Mouse (Mus musculus) neural tube, embryonic 12.5 days (tissue): ENCODE data around the gene Mfsd12. TPM values are rescaled to one million over a fixed set of nuclear protein-coding genes. Genes with fewer than 3 reads are reported as not detected.

Experiments
- ATAC-seq: fragments of 200-750 bp; cut with Nextera tagmentation; 2 replicates; pipeline ENCODE4 v1.8.0; 2017; ENCODE audit warnings: low read depth, mild to moderate bottlenecking, moderate TSS enrichment, moderate library complexity; ENCODE audit not compliant: low FRiP score
- H3K27ac ChIP-seq: fragments of 300-500 bp; sonication (generic); 2 replicates; pipeline ENCODE4 v1.5.1; 2016
- H3K27me3 ChIP-seq: fragments of 300-500 bp; sonication (generic); replicated peaks from 2 replicates; pipeline ENCODE4 v1.6.1; 2016; ENCODE audit warnings: mild to moderate bottlenecking
- H3K36me3 ChIP-seq: fragments of 300-500 bp; sonication (generic); 2 replicates; pipeline ENCODE4 v1.6.1; 2016; ENCODE audit warnings: mild to moderate bottlenecking
- H3K4me1 ChIP-seq: fragments of 300-500 bp; sonication (generic); 2 replicates; pipeline ENCODE4 v1.6.1; 2016
- H3K4me2 ChIP-seq: fragments of 300-500 bp; sonication (generic); replicated peaks from 2 replicates; pipeline ENCODE4 v1.6.1; 2016; ENCODE audit warnings: mild to moderate bottlenecking
- H3K4me3 ChIP-seq: fragments of 300-500 bp; sonication (generic); 2 replicates; pipeline ENCODE4 v1.5.1; 2016
- H3K9ac ChIP-seq: fragments of 300-500 bp; sonication (generic); 2 replicates; pipeline ENCODE4 v1.6.1; 2016; ENCODE audit warnings: mild to moderate bottlenecking
- H3K9me3 ChIP-seq: fragments of 300-500 bp; sonication (generic); 2 replicates; pipeline ENCODE4 v1.6.1; 2016; ENCODE audit warnings: mild to moderate bottlenecking
- WGBS: fragments of 180-500 bp; shearing (Covaris S2); methylation state at CpG from one replicate; pipeline ENCODE4 v1.1.7; 2016; 5-methylcytosine and 5-hydroxymethylcytosine counted together
- polyA plus RNA-seq: library from polyadenylated mRNA; unstranded; fragments of >200 nt; fragmentation: Nextera tagmentation; extraction: Ambion mirVana; gene quantifications from 2 replicates; pipeline ENCODE4 v1.2.1, GENCODE M21; 2016

Mfsd12 gene
- polyA plus RNA-seq, 1 experiment from 2014 or later, result 16.8 TPM

GRCm38 (mm10) chr10:81408871-81409291 lies 51.6 kb downstream of the Mfsd12 start:
- Histone ChIP-seq H3K4me1 (peaks cover 65% of the 10 kb centered on the region), H3K9ac (no peak overlapping the region), H3K9me3 (no peaks in the 10 kb centered on the region), H3K4me2 (peak overlapping the region; percentile 10; the same call in 1 of the 2 replicates), H3K27ac (no peak overlapping the region), H3K4me3 (no peak overlapping the region), H3K36me3 (peaks cover 18% of the 10 kb centered on the region), H3K27me3 (peaks cover 30% of the 10 kb centered on the region)
- ATAC-seq, result no peak
- 13% methylated on average over 9 of the region's 9 CpGs for WGBS

- Histone ChIP-seq H3K9ac (no peak overlapping the region), H3K4me2 (peak overlapping the region; percentile 10), H3K27ac (0 out of 2 replicates have a peak overlapping the region, but pooled peaks have one; percentile 21), H3K4me3 (0 out of 2 replicates have a peak overlapping the region, but pooled peaks have one; percentile 3), H3K27me3 (peaks cover 30% of the 10 kb centered on the region), H3K9me3 (no peaks in the 10 kb centered on the region), H3K36me3 (peaks cover 15% of the 10 kb centered on the region), H3K4me1 (peaks cover 67% of the 10 kb centered on the region)
- no peak for ATAC-seq
- WGBS, result 10% methylated on average over 8 of the region's 8 CpGs
These were observed 52.0 kb downstream of the Mfsd12 start for GRCm38 (mm10) chr10:81409330-81409729.

GRCm38 (mm10) chr10:81410350-81410749 lies 53.1 kb downstream of the Mfsd12 start:
- ATAC-seq, result no peak
- H3K9me3 ChIP-seq, result no peaks in the 10 kb centered on the region

GRCm38 (mm10) chr10:81410981-81411380 lies 53.7 kb downstream of the Mfsd12 start:
- Histone ChIP-seq H3K9ac (no peak overlapping the region), H3K4me3 (no peak overlapping the region), H3K4me1 (peaks cover 83% of the 10 kb centered on the region), H3K27me3 (peaks cover 23% of the 10 kb centered on the region), H3K9me3 (no peaks in the 10 kb centered on the region), H3K27ac (0 out of 2 replicates have a peak overlapping the region, but pooled peaks have one; percentile 50), H3K4me2 (peak overlapping the region; percentile 14), H3K36me3 (peaks cover 3% of the 10 kb centered on the region)
- no peak for ATAC-seq
- 83% methylated on average over 9 of the region's 9 CpGs for WGBS

More at GRCm38 (mm10) chr10:81410350-81410749, 53.1 kb downstream of the Mfsd12 start:
- no peak overlapping the region for H3K27ac ChIP-seq
- H3K36me3 ChIP-seq, result peaks cover 7% of the 10 kb centered on the region
- 0 out of 2 replicates have a peak overlapping the region, but pooled peaks have one; percentile 35 for H3K9ac ChIP-seq
- no peak overlapping the region for H3K4me3 ChIP-seq
- WGBS, result 67% methylated on average over 4 of the region's 4 CpGs
- peaks cover 77% of the 10 kb centered on the region for H3K4me1 ChIP-seq
- peaks cover 23% of the 10 kb centered on the region for H3K27me3 ChIP-seq
- H3K4me2 ChIP-seq, result peak overlapping the region; percentile 14

GRCm38 (mm10) chr10:81411471-81412400 lies 54.4 kb downstream of the Mfsd12 start:
- Histone ChIP-seq H3K9ac (0 out of 2 replicates have a peak overlapping the region, but pooled peaks have one; percentile 1), H3K4me3 (no peak overlapping the region), H3K4me1 (peaks cover 85% of the 10 kb centered on the region), H3K36me3 (peaks cover 2% of the 10 kb centered on the region; the same call in 1 of the 2 replicates), H3K27ac (peak overlapping the region; percentile 50; the same call in 1 of the 2 replicates), H3K4me2 (peak overlapping the region; percentile 14), H3K9me3 (no peaks in the 10 kb centered on the region), H3K27me3 (peaks cover 19% of the 10 kb centered on the region)
- 69% methylated on average over 18 of the region's 18 CpGs for WGBS
- ATAC-seq, result no peak

GRCm38 (mm10) chr10:81412586-81413309 lies 55.5 kb downstream of the Mfsd12 start:
- no peaks in the 10 kb centered on the region for H3K9me3 ChIP-seq
- peaks cover 2% of the 10 kb centered on the region; the same call in 1 of the 2 replicates for H3K36me3 ChIP-seq
- H3K9ac ChIP-seq, result 0 out of 2 replicates have a peak overlapping the region, but pooled peaks have one; percentile 1
- ATAC-seq, result no peak
- H3K4me2 ChIP-seq, result no peak overlapping the region
- peaks cover 11% of the 10 kb centered on the region for H3K27me3 ChIP-seq
- 80% methylated on average over 16 of the region's 16 CpGs for WGBS
- 0 out of 2 replicates have a peak overlapping the region, but pooled peaks have one; percentile 50 for H3K27ac ChIP-seq
- peaks cover 85% of the 10 kb centered on the region for H3K4me1 ChIP-seq
- H3K4me3 ChIP-seq, result no peak overlapping the region

GRCm38 (mm10) chr10:81413310-81414261 lies 56.3 kb downstream of the Mfsd12 start:
- peaks cover 83% of the 10 kb centered on the region for H3K4me1 ChIP-seq
- no peak overlapping the region for H3K4me3 ChIP-seq
- WGBS, result 28% methylated on average over 26 of the region's 26 CpGs
- no peak overlapping the region for H3K27ac ChIP-seq
- no peaks in the 10 kb centered on the region for H3K9me3 ChIP-seq
- H3K27me3 ChIP-seq, result peaks cover 3% of the 10 kb centered on the region; the same call in 1 of the 2 replicates
- peak overlapping the region; percentile 51 for H3K4me2 ChIP-seq
- H3K9ac ChIP-seq, result no peak overlapping the region
- no peaks in the 10 kb centered on the region; the same call in 1 of the 2 replicates for H3K36me3 ChIP-seq
- 0 out of 2 replicates have a peak, but pooled peaks have one; percentile 4 for ATAC-seq

GRCm38 (mm10) chr10:81414682-81415081 lies 57.4 kb downstream of the Mfsd12 start:
- 0 out of 2 replicates have a peak overlapping the region, but pooled peaks have one; percentile 7 for H3K4me2 ChIP-seq
- no peak overlapping the region for H3K4me3 ChIP-seq
- no peaks in the 10 kb centered on the region; the same call in 1 of the 2 replicates for H3K36me3 ChIP-seq
- no peaks in the 10 kb centered on the region for H3K27me3 ChIP-seq
- H3K9me3 ChIP-seq, result no peaks in the 10 kb centered on the region
- no peak for ATAC-seq
- peak overlapping the region; percentile 32; the same call in 1 of the 2 replicates for H3K27ac ChIP-seq
- H3K4me1 ChIP-seq, result peaks cover 82% of the 10 kb centered on the region
- no peak overlapping the region for H3K9ac ChIP-seq

- H3K9me3 ChIP-seq, result no peaks in the 10 kb centered on the region
- H3K4me2 ChIP-seq, result 0 out of 2 replicates have a peak overlapping the region, but pooled peaks have one; percentile 7
- no peaks in the 10 kb centered on the region for H3K27me3 ChIP-seq
- no peak overlapping the region for H3K4me3 ChIP-seq
- peaks cover 77% of the 10 kb centered on the region for H3K4me1 ChIP-seq
- no peak overlapping the region for H3K9ac ChIP-seq
- no peak for ATAC-seq
- WGBS, result 81% methylated on average over 5 of the region's 5 CpGs
- H3K36me3 ChIP-seq, result peaks cover 4% of the 10 kb centered on the region; the same call in 1 of the 2 replicates
- 0 out of 2 replicates have a peak overlapping the region, but pooled peaks have one; percentile 17 for H3K27ac ChIP-seq
These were observed 57.9 kb downstream of the Mfsd12 start for GRCm38 (mm10) chr10:81415146-81415545.
